Mouse (Mus musculus) erythroblast, embryonic 14.5 days (primary cell): Measurements from ENCODE around the gene Dhrs13. TPM values are rescaled to one million over a fixed set of nuclear protein-coding genes. Genes with fewer than 3 reads are reported as not detected.

ENCODE experiments used
- H3K27me3 ChIP-seq: 2 replicates; pipeline ENCODE4 v1.6.1; 2012; ENCODE audit warnings: inconsistent platforms; ENCODE audit not compliant: control insufficient read depth
- H3K36me3 ChIP-seq: 2 replicates; pipeline ENCODE4 v1.6.1; 2012; ENCODE audit warnings: mild to moderate bottlenecking, inconsistent platforms; ENCODE audit not compliant: control insufficient read depth
- H3K4me1 ChIP-seq: 2 replicates; pipeline ENCODE4 v1.6.1; 2012; ENCODE audit warnings: inconsistent platforms; ENCODE audit not compliant: control insufficient read depth
- H3K4me3 ChIP-seq: replicated peaks from 2 replicates; pipeline ENCODE3; 2012; ENCODE audit warnings: moderate library complexity, mild to moderate bottlenecking, inconsistent platforms
- H3K9me3 ChIP-seq: 2 replicates; pipeline ENCODE4 v1.6.1; 2012; ENCODE audit warnings: low read length, inconsistent platforms, mixed read lengths; ENCODE audit not compliant: control insufficient read depth
- GATA1 ChIP-seq: IDR thresholded peaks from 2 replicates; pipeline ENCODE4 v1.6.1; 2012; ENCODE audit warnings: low read length, inconsistent platforms, mixed read lengths
- TAL1 ChIP-seq: IDR thresholded peaks from 3 replicates; pipeline ENCODE4 v1.6.1; 2012; ENCODE audit warnings: low read length, inconsistent platforms, mixed read lengths
- polyA plus RNA-seq: library from polyadenylated mRNA; stranded (reverse); fragments of >175 nt; gene quantifications from 2 replicates; pipeline ENCODE4 v1.2.3, GENCODE M21; 2012

Dhrs13 gene
- polyA plus RNA-seq, 1 experiment = 4.7 TPM

DNA sequence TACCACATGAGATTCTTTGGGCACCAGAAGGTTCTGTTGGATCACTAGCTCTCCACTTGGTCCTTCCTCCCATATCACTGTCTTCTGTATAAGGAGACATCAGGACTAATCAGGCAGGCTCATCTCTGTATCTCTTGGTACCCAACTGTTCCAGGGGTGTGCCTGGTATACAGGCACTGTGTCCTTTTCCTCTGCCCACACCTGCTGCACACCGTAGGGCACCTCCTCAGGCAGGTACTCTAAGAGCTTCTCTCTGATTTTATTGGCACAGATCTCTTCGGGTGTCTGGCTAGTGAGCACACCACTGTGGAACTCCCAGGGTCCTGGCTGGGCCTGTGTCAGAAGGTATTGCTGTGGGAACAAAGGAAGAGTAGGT lies 42.2 kb downstream of the Dhrs13 start:
- no peaks in the 10 kb centered on the region for H3K27me3 ChIP-seq
- H3K36me3 ChIP-seq = peaks cover 91% of the 10 kb centered on the region
- peaks cover 89% of the 10 kb centered on the region for H3K4me1 ChIP-seq
- peak; percentile 94 for TF ChIP-seq GATA1
- TF ChIP-seq TAL1 = no peak
- H3K4me3 ChIP-seq = peak overlapping the region; percentile 74
- H3K9me3 ChIP-seq = no peaks in the 10 kb centered on the region

DNA sequence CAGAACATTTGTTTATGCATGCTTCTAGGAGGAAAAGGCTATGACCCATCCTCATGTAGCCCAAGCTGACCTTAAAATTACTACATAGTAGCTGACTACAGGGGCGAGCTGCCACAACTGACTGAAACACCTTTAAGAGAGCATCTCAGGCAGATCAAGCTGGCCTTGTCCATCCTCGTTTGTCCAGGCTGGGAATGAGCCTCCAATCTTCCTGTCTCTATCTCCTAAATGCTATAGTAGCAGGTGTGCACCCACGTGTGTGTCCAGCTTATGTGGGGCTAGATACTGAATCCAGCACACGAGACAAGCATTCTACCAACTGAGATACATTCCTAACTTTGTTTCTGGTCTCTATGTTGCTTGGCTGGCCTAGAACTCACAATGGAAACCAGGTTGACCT lies 42.6 kb downstream of the Dhrs13 start:
- Histone ChIP-seq H3K36me3 (peaks cover 89% of the 10 kb centered on the region), H3K4me3 (peak overlapping the region; percentile 74), H3K27me3 (no peaks in the 10 kb centered on the region), H3K4me1 (peaks cover 89% of the 10 kb centered on the region), H3K9me3 (no peaks in the 10 kb centered on the region)
- no peak for TF ChIP-seq TAL1
- TF ChIP-seq GATA1 = no peak

DNA sequence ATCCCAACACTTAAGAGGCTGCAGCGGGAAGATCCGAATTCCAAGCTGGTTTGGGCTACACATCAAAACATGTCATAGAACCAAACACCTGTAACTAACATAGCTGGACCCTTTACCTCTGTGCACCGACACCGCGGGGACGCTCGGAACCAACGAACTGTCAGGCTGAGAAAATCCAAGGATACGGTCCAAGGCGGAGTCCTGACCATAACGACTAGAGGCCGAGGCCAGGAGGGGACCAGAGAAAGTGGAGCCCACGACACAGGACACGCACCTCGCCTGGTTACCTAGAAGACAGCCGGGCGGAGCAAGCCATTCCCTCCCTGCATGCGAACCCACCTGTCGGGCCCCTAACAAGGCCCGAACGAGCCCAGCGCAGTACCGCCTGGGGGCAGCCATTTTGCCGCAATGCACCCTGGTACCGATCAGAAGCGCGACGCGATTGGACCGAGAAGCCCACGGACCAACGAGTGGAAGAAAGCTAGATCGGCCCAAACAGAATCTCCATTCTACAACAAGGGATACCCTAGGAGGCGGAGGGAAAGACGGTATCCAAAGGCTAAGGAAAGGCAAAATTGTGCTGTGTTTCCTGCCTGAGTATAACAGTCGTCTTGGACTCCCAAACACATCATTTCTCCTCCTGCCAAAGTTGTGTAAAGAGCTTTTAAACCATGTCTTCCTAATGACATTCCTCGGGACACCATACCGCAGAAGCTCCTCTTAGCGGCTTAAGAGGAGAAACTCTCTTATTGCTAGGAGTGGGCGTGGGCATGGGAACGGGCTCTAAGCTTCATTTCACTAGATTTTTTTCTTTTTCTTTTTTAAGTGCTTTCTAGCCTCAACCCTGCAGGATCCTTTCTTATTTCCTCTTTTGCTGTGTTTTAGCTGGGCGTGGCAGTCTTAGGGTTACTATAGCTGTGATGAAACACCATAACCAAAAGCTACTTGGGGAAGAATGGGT lies 48.2 kb downstream of the Dhrs13 start, which contains the start of gene Eral1:
Gene Eral1, minus strand, starts transcription at position 423 of the 961 bp plus-strand sequence.
- Histone ChIP-seq H3K9me3 (no peaks in the 10 kb centered on the region), H3K4me3 (peak within 1 kb of the TSS; percentile 78), H3K27me3 (no peaks in the 10 kb centered on the region), H3K36me3 (peaks cover 35% of the 10 kb centered on the region), H3K4me1 (peaks cover 57% of the 10 kb centered on the region)
- no peak for TF ChIP-seq GATA1
- TF ChIP-seq TAL1 = no peak

DNA sequence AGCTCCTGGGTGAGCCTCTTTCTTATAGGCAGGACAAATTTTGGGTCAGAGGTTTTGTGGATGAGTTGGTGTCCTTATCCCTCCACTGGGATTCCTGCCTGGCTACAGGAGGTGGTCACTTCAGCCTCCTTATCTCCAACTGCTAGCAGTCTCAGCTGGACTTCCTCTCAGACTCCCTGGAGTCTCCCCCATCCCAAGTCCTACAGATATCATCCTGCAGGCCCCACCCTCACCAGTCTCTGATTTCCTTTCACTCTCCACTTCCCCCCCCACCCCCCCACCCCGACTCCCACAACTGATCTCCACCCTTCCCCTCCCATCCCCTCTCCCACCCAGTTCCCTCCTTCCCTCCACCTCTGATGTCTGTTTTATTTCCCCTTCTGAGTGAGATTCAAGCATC lies 51.5 kb downstream of the Dhrs13 start:
- Histone ChIP-seq H3K9me3 (no peaks in the 10 kb centered on the region), H3K27me3 (no peaks in the 10 kb centered on the region)
- TF ChIP-seq GATA1 (no peak), TAL1 (no peak)

DNA sequence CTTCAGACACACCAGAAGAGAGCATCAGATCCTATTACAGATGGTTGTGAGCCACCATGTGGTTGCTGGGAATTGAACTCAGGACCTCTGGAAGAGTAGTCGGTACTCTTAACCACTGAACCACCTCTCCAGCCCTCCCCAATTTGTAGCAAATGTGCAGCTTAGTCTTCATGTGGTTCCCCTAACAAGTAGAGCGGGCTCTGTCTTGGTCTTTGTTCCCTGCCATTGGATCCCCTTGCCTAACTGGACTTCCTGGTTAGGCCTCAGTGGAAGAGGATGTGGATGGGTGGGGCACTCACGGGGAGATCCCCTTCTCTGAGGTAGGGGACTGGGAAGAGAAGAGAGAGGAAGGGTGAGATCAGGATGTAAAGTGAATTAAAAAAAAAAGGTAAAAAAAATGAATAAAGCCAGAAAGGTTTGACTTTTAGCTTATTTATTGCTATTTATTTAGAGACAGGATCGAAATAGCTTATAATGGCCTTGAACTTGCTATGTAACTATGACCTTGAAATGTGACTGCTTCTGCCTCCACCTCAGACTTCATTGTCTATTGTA lies 54.9 kb downstream of the Dhrs13 start:
- Histone ChIP-seq H3K36me3 (no peaks in the 10 kb centered on the region), H3K4me3 (no peak overlapping the region), H3K9me3 (no peaks in the 10 kb centered on the region), H3K4me1 (peaks cover 9% of the 10 kb centered on the region), H3K27me3 (no peaks in the 10 kb centered on the region)
- TF ChIP-seq GATA1 (no peak), TAL1 (no peak)

More for the DNA sequence above, 51.5 kb downstream of the Dhrs13 start:
- H3K36me3 ChIP-seq = peaks cover 4% of the 10 kb centered on the region
- peaks cover 34% of the 10 kb centered on the region for H3K4me1 ChIP-seq
- no peak overlapping the region for H3K4me3 ChIP-seq

Other genes starting within 250 kb of the Dhrs13 start
- gene Gm10277, start 244.5 kb upstream of the Dhrs13 start, polyA plus RNA-seq = not detected in 2 replicates
- gene Pipox, start 138.2 kb upstream of the Dhrs13 start, polyA plus RNA-seq = not detected in 2 replicates
- 0.02 TPM in 1 of 2 replicates, not detected in the other for gene Sez6, start 101.5 kb upstream of the Dhrs13 start, polyA plus RNA-seq
- 16.6 and 19.3 TPM in 2 replicates for gene Phf12, start 49.5 kb upstream of the Dhrs13 start, polyA plus RNA-seq
- 4.8 and 5.4 TPM in 2 replicates for gene Flot2, start 5.7 kb downstream of the Dhrs13 start, polyA plus RNA-seq
- 0.14 and 0.29 TPM in 2 replicates for gene Eral1, start 48.1 kb downstream of the Dhrs13 start, polyA plus RNA-seq
- 0.77 and 0.78 TPM in 2 replicates for gene Fam222b, start 62.4 kb downstream of the Dhrs13 start, polyA plus RNA-seq
- 7.2 and 9.4 TPM in 2 replicates for gene Traf4, start 133.3 kb downstream of the Dhrs13 start, polyA plus RNA-seq
- gene Nek8, start 144.4 kb downstream of the Dhrs13 start, polyA plus RNA-seq = 1.7 and 2.0 TPM in 2 replicates
- gene Tlcd1, start 144.4 kb downstream of the Dhrs13 start, polyA plus RNA-seq = 91.9 and 97.7 TPM in 2 replicates
- gene Rpl23a, start 151.3 kb downstream of the Dhrs13 start, polyA plus RNA-seq = 168 and 429 TPM in 2 replicates
- gene Rab34, start 156.2 kb downstream of the Dhrs13 start, polyA plus RNA-seq = 0.13 and 0.26 TPM in 2 replicates
- gene Proca1, start 161.1 kb downstream of the Dhrs13 start, polyA plus RNA-seq = not detected in 2 replicates
- gene Sdf2, start 213.5 kb downstream of the Dhrs13 start, polyA plus RNA-seq = 0.32 and 0.49 TPM in 2 replicates
- 9.4 and 11.6 TPM in 2 replicates for gene Supt6, start 213.7 kb downstream of the Dhrs13 start, polyA plus RNA-seq
- gene 2610507B11Rik, start 229.5 kb downstream of the Dhrs13 start, polyA plus RNA-seq = 0.97 and 2.3 TPM in 2 replicates